Mouse (Mus musculus): ENCODE results near the gene Jmjd6. TPM values are rescaled to one million over a fixed set of nuclear protein-coding genes. Genes with fewer than 3 reads are reported as not detected.

Jmjd6 gene
- polyA plus RNA-seq, 1 experiment: not detected

- no peak overlapping the region for H3K27ac ChIP-seq (ENCODE audit: insufficient read depth, low read depth, low read length)
- TF ChIP-seq POLR2A (IDR thresholded peaks at IDR 0.05; ENCODE audit: insufficient read depth, low read depth, low read length) (no peak), CTCF (IDR thresholded peaks at IDR 0.05; ENCODE audit: insufficient read depth, low read depth, low read length) (no peak)
- H3K4me1 ChIP-seq (ENCODE audit: control insufficient read depth, insufficient read depth, low read length): peaks cover 3% of the 10 kb centered on the region; the same call in 1 of the 2 replicates
- H3K4me3 ChIP-seq (ENCODE audit: insufficient read depth, low read depth, low read length): no peak overlapping the region
- WGBS: 81% methylated on average over 5 of the region's 5 CpGs
Measured at GRCm38 (mm10) chr11:116848086-116848876, 5.0 kb upstream of the Jmjd6 start.

DNA sequence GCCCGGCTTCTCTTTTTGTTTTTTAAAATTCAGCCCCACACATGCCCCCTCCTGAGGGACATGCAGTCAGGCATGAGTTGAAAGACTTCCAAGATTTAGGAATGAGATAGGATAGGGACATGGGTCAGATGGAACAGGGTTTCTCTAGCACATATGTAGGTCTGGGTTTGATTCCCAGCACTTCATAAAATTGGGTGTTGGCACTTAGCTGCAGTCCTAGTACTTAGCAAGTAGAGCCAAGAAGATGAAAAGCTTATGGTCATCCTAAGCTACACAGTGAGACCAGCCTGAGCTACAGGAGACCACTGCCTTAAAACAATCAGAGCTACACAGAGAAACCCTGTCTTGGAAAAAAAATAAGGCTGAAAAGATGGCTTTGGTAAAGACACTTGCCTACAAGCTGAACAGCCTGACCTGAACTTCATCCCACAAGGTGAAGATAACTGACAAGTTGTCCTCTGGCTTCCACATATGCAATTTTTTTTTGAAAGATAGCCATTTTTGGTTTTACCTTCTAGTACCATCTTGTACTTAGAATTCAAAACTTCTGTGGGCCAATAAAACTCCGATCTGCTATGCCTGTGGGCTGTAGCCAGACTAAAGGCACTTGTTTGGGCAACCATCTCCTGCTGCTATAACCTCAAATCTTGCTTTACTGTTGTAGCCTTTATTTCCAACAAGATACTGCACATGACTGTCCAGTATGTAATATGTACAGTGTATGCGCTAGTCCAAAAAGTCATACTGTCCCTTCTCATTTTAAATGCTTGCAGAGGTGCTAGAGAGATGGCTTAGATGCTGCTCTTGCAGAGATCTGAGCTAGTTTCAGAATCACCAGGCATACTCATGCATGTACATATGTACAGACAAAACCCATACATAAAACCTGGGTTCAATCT is 4.2 kb upstream of the Jmjd6 start:
- Histone ChIP-seq H3K4me3 (ENCODE audit: insufficient read depth, low read depth, low read length) (no peak overlapping the region), H3K27ac (ENCODE audit: insufficient read depth, low read depth, low read length) (no peak overlapping the region), H3K4me1 (ENCODE audit: control insufficient read depth, insufficient read depth, low read length) (peaks cover 5% of the 10 kb centered on the region; the same call in 1 of the 2 replicates)
- TF ChIP-seq CTCF (IDR thresholded peaks at IDR 0.05; ENCODE audit: insufficient read depth, low read depth, low read length) (no peak), POLR2A (IDR thresholded peaks at IDR 0.05; ENCODE audit: insufficient read depth, low read depth, low read length) (no peak)
- 87% methylated on average over 3 of the region's 3 CpGs for WGBS

GRCm38 (mm10) chr11:116846593-116847181 is 3.4 kb upstream of the Jmjd6 start:
- no peak overlapping the region for H3K27ac ChIP-seq (ENCODE audit: insufficient read depth, low read depth, low read length)
- WGBS: 76% methylated on average over 4 of the region's 4 CpGs
- peaks cover 6% of the 10 kb centered on the region; the same call in 1 of the 2 replicates for H3K4me1 ChIP-seq (ENCODE audit: control insufficient read depth, insufficient read depth, low read length)
- H3K4me3 ChIP-seq (ENCODE audit: insufficient read depth, low read depth, low read length): no peak overlapping the region
- TF ChIP-seq CTCF (IDR thresholded peaks at IDR 0.05; ENCODE audit: insufficient read depth, low read depth, low read length) (no peak), POLR2A (IDR thresholded peaks at IDR 0.05; ENCODE audit: insufficient read depth, low read depth, low read length) (no peak)

DNA sequence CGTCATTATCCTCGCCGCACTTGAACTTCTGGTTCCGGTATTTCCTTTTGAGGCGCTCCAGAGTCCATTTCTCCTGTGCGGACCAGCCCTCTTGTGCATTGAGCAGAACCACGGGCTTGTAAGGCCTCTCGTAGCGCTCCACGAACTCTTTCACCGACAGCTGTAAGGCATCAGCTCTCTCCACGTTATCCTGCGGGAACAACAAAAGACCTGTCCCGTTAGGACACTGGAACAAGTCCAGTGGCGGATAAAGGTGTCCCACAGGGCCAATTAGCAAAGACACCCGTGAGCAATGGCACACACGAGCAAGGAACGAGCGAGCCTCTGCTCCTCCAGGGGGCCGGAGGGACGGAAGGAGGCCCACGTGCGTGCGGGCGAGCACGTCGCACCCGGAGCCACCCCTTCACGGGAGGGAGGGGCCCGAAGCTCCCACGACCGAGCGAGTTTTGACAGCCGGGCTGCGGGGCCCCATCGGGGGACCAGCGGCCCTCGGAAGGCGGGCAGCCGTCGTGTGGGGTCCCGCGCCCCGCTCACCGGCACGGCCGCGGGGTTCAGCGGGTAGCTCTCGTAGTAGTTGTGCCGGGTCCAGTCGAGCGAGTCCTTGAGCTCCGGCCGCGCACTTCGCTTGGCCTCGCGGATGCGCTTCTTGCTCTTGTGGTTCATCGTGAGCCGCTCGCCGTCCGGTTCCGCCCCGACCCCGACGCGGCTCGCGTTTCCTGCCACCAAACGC is 553 bp downstream of the Jmjd6 start:
- TF ChIP-seq CTCF (IDR thresholded peaks at IDR 0.05; ENCODE audit: insufficient read depth, low read depth, low read length) (no peak), POLR2A (IDR thresholded peaks at IDR 0.05; ENCODE audit: insufficient read depth, low read depth, low read length) (no peak)
- Histone ChIP-seq H3K4me3 (ENCODE audit: insufficient read depth, low read depth, low read length) (peak overlapping the region; percentile 66), H3K27ac (ENCODE audit: insufficient read depth, low read depth, low read length) (peak overlapping the region; percentile 66), H3K4me1 (ENCODE audit: control insufficient read depth, insufficient read depth, low read length) (peaks cover 22% of the 10 kb centered on the region)
- WGBS: under 1% methylated on average over 73 of the region's 73 CpGs

- TF ChIP-seq CTCF (IDR thresholded peaks at IDR 0.05; ENCODE audit: insufficient read depth, low read depth, low read length) (no peak), POLR2A (IDR thresholded peaks at IDR 0.05; ENCODE audit: insufficient read depth, low read depth, low read length) (no peak)
- WGBS: 79% methylated on average over 4 of the region's 4 CpGs
- Histone ChIP-seq H3K4me3 (ENCODE audit: insufficient read depth, low read depth, low read length) (no peak overlapping the region), H3K27ac (ENCODE audit: insufficient read depth, low read depth, low read length) (no peak overlapping the region), H3K4me1 (ENCODE audit: control insufficient read depth, insufficient read depth, low read length) (peaks cover 25% of the 10 kb centered on the region)
Measured at GRCm38 (mm10) chr11:116840748-116841147, 2.5 kb downstream of the Jmjd6 start.

DNA sequence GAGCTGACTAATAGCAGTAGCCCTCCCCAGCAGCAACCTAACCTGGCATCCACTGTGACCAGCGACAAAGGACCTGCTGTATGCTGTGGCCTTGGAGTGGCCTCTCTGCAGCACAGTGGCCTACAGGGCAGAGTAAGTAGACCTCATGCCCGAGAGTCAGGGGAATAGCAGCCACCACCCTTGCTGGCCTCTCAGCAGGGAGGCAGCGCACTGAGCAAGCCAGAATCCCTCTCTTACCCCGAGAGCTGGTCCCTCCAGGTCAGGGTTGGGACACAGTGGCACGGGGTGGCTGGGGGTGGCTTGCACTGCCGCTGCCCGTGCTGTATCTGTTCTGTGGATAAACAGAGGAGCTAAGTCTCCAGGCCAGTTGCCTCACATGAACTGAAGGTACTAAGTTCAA is 3.6 kb downstream of the Jmjd6 start:
- no peak for TF ChIP-seq POLR2A (IDR thresholded peaks at IDR 0.05; ENCODE audit: insufficient read depth, low read depth, low read length)
- no peak for TF ChIP-seq CTCF (IDR thresholded peaks at IDR 0.05; ENCODE audit: insufficient read depth, low read depth, low read length)
- peaks cover 25% of the 10 kb centered on the region for H3K4me1 ChIP-seq (ENCODE audit: control insufficient read depth, insufficient read depth, low read length)
- WGBS: 61% methylated on average over 7 of the region's 7 CpGs

GRCm38 (mm10) chr11:116838936-116839335 is 4.3 kb downstream of the Jmjd6 start:
- Histone ChIP-seq H3K4me1 (ENCODE audit: control insufficient read depth, insufficient read depth, low read length) (peaks cover 23% of the 10 kb centered on the region), H3K4me3 (ENCODE audit: insufficient read depth, low read depth, low read length) (no peak overlapping the region), H3K27ac (ENCODE audit: insufficient read depth, low read depth, low read length) (no peak overlapping the region)
- 89% methylated on average over 14 of the region's 14 CpGs for WGBS
- TF ChIP-seq POLR2A (IDR thresholded peaks at IDR 0.05; ENCODE audit: insufficient read depth, low read depth, low read length) (no peak), CTCF (IDR thresholded peaks at IDR 0.05; ENCODE audit: insufficient read depth, low read depth, low read length) (no peak)

More for the DNA sequence above, 3.6 kb downstream of the Jmjd6 start:
- Histone ChIP-seq H3K4me3 (ENCODE audit: insufficient read depth, low read depth, low read length) (no peak overlapping the region), H3K27ac (ENCODE audit: insufficient read depth, low read depth, low read length) (no peak overlapping the region)

GRCm38 (mm10) chr11:116837441-116837840 is 5.8 kb downstream of the Jmjd6 start:
- peaks cover 22% of the 10 kb centered on the region for H3K4me1 ChIP-seq (ENCODE audit: control insufficient read depth, insufficient read depth, low read length)
- H3K27ac ChIP-seq (ENCODE audit: insufficient read depth, low read depth, low read length): no peak overlapping the region
- H3K4me3 ChIP-seq (ENCODE audit: insufficient read depth, low read depth, low read length): no peak overlapping the region
- TF ChIP-seq CTCF (IDR thresholded peaks at IDR 0.05; ENCODE audit: insufficient read depth, low read depth, low read length) (no peak), POLR2A (IDR thresholded peaks at IDR 0.05; ENCODE audit: insufficient read depth, low read depth, low read length) (no peak)
- WGBS: 91% methylated on average over 10 of the region's 10 CpGs
